Mouse (Mus musculus) thymus, adult 2 months (tissue): ENCODE measurements at regions not wholly inside any gene's neighbourhood (a gene's known extent, or its start where the extent isn't known, plus 50 kb on each side); places are given as distances from the start of the nearest gene placed in this dataset.

ENCODE experiments used
- DNase-seq: peaks from one replicate; pipeline ENCODE4 v3.0.0; 2021
- H3K27ac ChIP-seq: fragments of 200-500 bp; 2 replicates; pipeline ENCODE4 v1.5.1; 2012; ENCODE audit warnings: low read length, control low read depth; ENCODE audit not compliant: control insufficient read depth, insufficient read depth
- H3K27me3 ChIP-seq: fragments of 200-500 bp; 2 replicates; pipeline ENCODE4 v1.6.1; 2012; ENCODE audit warnings: mild to moderate bottlenecking, low read length, moderate library complexity, mixed read lengths; ENCODE audit not compliant: control insufficient read depth, insufficient read depth
- H3K36me3 ChIP-seq: fragments of 200-500 bp; 2 replicates; pipeline ENCODE4 v1.6.1; 2012; ENCODE audit warnings: mild to moderate bottlenecking, low read length, moderate library complexity; ENCODE audit not compliant: control insufficient read depth, insufficient read depth
- H3K4me1 ChIP-seq: fragments of 200-500 bp; replicated peaks from 2 replicates; pipeline ENCODE4 v1.6.1; 2012; ENCODE audit warnings: low read length; ENCODE audit not compliant: control insufficient read depth, insufficient read depth
- H3K4me3 ChIP-seq: fragments of 200-500 bp; 2 replicates; pipeline ENCODE4 v1.5.1; 2012; ENCODE audit warnings: mild to moderate bottlenecking, low read length, control low read depth, moderate library complexity; ENCODE audit not compliant: control insufficient read depth, insufficient read depth
- CTCF ChIP-seq: fragments of 200-500 bp; IDR thresholded peaks from 2 replicates; pipeline ENCODE4 v1.5.1; 2012; ENCODE audit warnings: mild to moderate bottlenecking, control low read depth, low read length, moderate library complexity, borderline replicate concordance; ENCODE audit not compliant: control insufficient read depth, poor library complexity, insufficient read depth; ENCODE audit errors: extremely low read depth
- POLR2A ChIP-seq: fragments of 200-500 bp; IDR thresholded peaks from 2 replicates; pipeline ENCODE4 v1.6.1; 2012; ENCODE audit warnings: mild to moderate bottlenecking, low read length, control low read depth, moderate library complexity; ENCODE audit not compliant: control insufficient read depth, poor library complexity, insufficient read depth; ENCODE audit errors: extremely low read depth
- whole genome bisulfite sequencing: fragments of 180-500 bp; shearing (Covaris S2); methylation state at CpG from one replicate; pipeline ENCODE4 v1.1.7; 2018; 5-methylcytosine and 5-hydroxymethylcytosine counted together

DNA sequence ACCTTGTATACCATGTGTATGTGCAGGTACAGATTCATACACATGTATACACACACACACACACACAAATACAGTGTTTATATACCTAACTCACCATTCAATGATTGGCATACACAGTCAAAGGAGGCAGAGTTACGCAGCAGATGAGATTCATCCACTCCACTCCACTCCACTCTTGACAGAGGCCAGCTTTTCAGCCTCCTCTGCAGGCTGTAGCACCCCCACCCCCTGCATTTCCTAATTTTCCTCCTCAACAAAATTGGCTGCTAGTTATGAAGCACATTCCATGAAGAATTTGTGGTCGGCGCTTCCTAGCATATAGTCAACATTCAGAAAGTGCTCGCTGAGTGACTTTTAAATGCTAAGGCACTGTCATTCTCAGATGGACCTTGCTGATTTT lies 546.7 kb upstream of the Map3k7 start:
- WGBS, result 96% methylated on average over 4 of the region's 4 CpGs
- no peaks in the 10 kb centered on the region for H3K36me3 ChIP-seq
- no peak overlapping the region for H3K4me3 ChIP-seq
- H3K4me1 ChIP-seq, result no peaks in the 10 kb centered on the region
- no peaks in the 10 kb centered on the region for H3K27me3 ChIP-seq
- TF ChIP-seq CTCF (no peak), POLR2A (no peak)
- no peak overlapping the region for H3K27ac ChIP-seq
- no peak for DNase-seq

DNA sequence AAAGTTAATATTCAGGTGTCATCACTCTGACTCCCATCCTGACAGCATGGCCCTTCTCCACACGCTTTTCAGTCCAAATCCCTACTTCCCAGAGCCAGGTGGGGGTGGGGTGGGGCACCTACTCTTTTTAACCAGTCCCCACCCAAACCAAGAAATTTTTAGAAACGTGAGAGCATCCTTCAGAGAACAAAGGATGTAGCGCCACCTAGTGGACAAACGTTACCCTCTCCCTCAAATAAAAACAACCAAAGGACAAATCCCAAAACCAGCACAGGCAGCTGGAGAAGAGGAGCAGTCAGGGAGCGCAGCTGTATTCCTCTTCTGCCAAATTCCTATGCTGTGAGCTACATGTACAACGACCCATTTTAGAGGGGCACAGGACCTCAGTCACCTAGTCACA lies 544.7 kb upstream of the Map3k7 start:
- H3K36me3 ChIP-seq, result no peaks in the 10 kb centered on the region
- H3K27ac ChIP-seq, result no peak overlapping the region
- WGBS, result 20% methylated on average over 6 of the region's 6 CpGs
- no peaks in the 10 kb centered on the region for H3K27me3 ChIP-seq
- no peaks in the 10 kb centered on the region for H3K4me1 ChIP-seq
- TF ChIP-seq CTCF, result no peak
- no peak for TF ChIP-seq POLR2A
- H3K4me3 ChIP-seq, result no peak overlapping the region
- peak; percentile 2 for DNase-seq

DNA sequence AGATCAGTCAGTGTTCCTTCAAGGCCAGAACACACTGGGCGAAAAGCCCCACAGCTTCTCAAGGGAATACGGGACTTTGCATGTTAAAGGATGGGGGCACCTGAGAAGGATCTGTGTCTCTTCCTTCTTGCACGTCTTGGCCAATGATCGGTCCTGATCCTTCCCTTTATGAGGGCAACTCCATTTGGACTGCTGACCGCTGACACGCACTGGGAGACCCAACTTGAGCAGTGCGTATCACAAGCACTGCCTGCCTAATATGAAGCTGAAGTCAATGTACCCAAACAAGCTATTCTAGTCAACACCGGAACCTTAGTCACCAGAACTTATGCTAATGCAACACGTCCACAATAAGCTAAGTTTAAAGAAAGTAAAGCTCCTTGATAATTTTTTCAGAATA lies 543.7 kb upstream of the Map3k7 start:
- no peaks in the 10 kb centered on the region for H3K4me1 ChIP-seq
- TF ChIP-seq POLR2A (no peak), CTCF (no peak)
- H3K27me3 ChIP-seq, result no peaks in the 10 kb centered on the region
- H3K4me3 ChIP-seq, result no peak overlapping the region
- no peak for DNase-seq
- H3K36me3 ChIP-seq, result no peaks in the 10 kb centered on the region
- no peak overlapping the region for H3K27ac ChIP-seq
- WGBS, result 93% methylated on average over 9 of the region's 9 CpGs

DNA sequence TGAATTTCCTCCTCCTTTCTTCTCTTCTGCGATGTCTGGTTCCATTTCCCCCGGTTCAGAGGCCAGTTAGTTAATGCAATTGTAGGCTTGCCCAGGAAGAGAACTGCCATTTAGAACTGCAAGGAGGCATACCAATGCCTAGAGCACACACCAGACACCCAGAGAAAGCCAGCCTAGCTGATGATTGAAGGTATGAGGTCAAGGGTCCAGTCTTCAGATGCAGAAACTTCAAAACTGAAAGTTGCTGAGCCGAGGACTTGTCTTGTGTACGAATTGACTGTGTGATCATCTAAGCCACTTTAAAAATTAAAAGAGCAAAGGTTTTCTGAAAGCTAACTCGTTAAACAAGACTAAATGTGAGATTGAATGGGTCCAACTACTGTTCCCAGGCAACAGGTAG lies 542.5 kb upstream of the Map3k7 start:
- no peak overlapping the region for H3K27ac ChIP-seq
- no peaks in the 10 kb centered on the region for H3K36me3 ChIP-seq
- no peaks in the 10 kb centered on the region for H3K27me3 ChIP-seq
- TF ChIP-seq POLR2A (no peak), CTCF (no peak)
- no peak for DNase-seq
- H3K4me3 ChIP-seq, result no peak overlapping the region
- H3K4me1 ChIP-seq, result no peaks in the 10 kb centered on the region
- WGBS, result 79% methylated on average over 5 of the region's 5 CpGs

- Histone ChIP-seq H3K4me3 (no peak overlapping the region), H3K36me3 (no peaks in the 10 kb centered on the region), H3K27ac (no peak overlapping the region), H3K4me1 (no peaks in the 10 kb centered on the region), H3K27me3 (no peaks in the 10 kb centered on the region)
- TF ChIP-seq POLR2A (no peak), CTCF (no peak)
- WGBS, result 48% methylated on average over 7 of the region's 7 CpGs
- no peak for DNase-seq
Observed at GRCm38 (mm10) chr4:31425135-31425534, 538.8 kb upstream of the Map3k7 start.

- no peak for DNase-seq
- no peaks in the 10 kb centered on the region for H3K4me1 ChIP-seq
- H3K27me3 ChIP-seq, result no peaks in the 10 kb centered on the region
- 63% methylated on average over 4 of the region's 4 CpGs for WGBS
- H3K4me3 ChIP-seq, result no peak overlapping the region
- H3K27ac ChIP-seq, result no peak overlapping the region
- no peak for TF ChIP-seq CTCF
- no peak for TF ChIP-seq POLR2A
- H3K36me3 ChIP-seq, result no peaks in the 10 kb centered on the region
Observed at GRCm38 (mm10) chr4:31425716-31426115, 538.2 kb upstream of the Map3k7 start.
